Mouse (Mus musculus) cerebellum, postnatal 36 days (tissue): Measurements from ENCODE around the gene Heatr4.
"Not testable (repeated sequence)": the region's sequence is repeated elsewhere in the genome, so short reads cannot be mapped to it uniquely, and the experiment has no call there.

Experiments
- DNase-seq, 2 experiments: peaks; one replicate each; pipeline ENCODE4 v3.0.0; 2021 to 2022; ENCODE audit warnings: mixed read lengths in 2 of 2

Gene Heatr4

GRCm38 (mm10) chr12:83984752-83985151 is at the start of gene Heatr4:
TSS of gene Heatr4 (minus strand) at chr12:83984852.
- no peak for DNase-seq

GRCm38 (mm10) chr12:84034108-84034507 is 49.5 kb upstream of the Heatr4 start:
- no peak for DNase-seq

- not testable (repeated sequence) for DNase-seq
Measured at GRCm38 (mm10) chr12:84033302-84033701, 48.6 kb upstream of the Heatr4 start.

GRCm38 (mm10) chr12:84032854-84033253 is 48.2 kb upstream of the Heatr4 start:
- DNase-seq = no peak

- DNase-seq = peak; percentile 75 to 85
Measured at GRCm38 (mm10) chr12:84030659-84031332, 46.1 kb upstream of the Heatr4 start.

- DNase-seq = not testable (repeated sequence)
Measured at GRCm38 (mm10) chr12:84029043-84029442, 44.4 kb upstream of the Heatr4 start.

- not testable (repeated sequence) for DNase-seq
Measured at GRCm38 (mm10) chr12:84028328-84028727, 43.7 kb upstream of the Heatr4 start.

- no peak for DNase-seq
Measured at GRCm38 (mm10) chr12:84025888-84026287, 41.2 kb upstream of the Heatr4 start.

GRCm38 (mm10) chr12:84023052-84023745 is 38.5 kb upstream of the Heatr4 start:
- no peak for DNase-seq

GRCm38 (mm10) chr12:84022266-84022665 is 37.6 kb upstream of the Heatr4 start:
- not testable (repeated sequence) for DNase-seq

GRCm38 (mm10) chr12:84020528-84020927 is 35.9 kb upstream of the Heatr4 start:
- not testable (repeated sequence) for DNase-seq

- no peak for DNase-seq
Measured at GRCm38 (mm10) chr12:84013701-84014100, 29.0 kb upstream of the Heatr4 start.

- DNase-seq = no peak
Measured at GRCm38 (mm10) chr12:84013130-84013529, 28.5 kb upstream of the Heatr4 start.

GRCm38 (mm10) chr12:84011251-84012040 is 26.8 kb upstream of the Heatr4 start:
- DNase-seq = peak; percentile 71 to 77

GRCm38 (mm10) chr12:84010201-84010600 is 25.5 kb upstream of the Heatr4 start:
- DNase-seq = no peak

GRCm38 (mm10) chr12:84009171-84009965 is 24.7 kb upstream of the Heatr4 start, which contains the start of gene Acot1:
TSS of gene Acot1 (plus strand) at chr12:84009490.
- DNase-seq = peak; percentile 25 to 52

GRCm38 (mm10) chr12:84008729-84009128 is 24.1 kb upstream of the Heatr4 start:
- DNase-seq = no peak

- no peak for DNase-seq
Measured at GRCm38 (mm10) chr12:84008251-84008650, 23.6 kb upstream of the Heatr4 start.

GRCm38 (mm10) chr12:84003866-84004265 is 19.2 kb upstream of the Heatr4 start:
- no peak for DNase-seq

- DNase-seq = no peak
Measured at GRCm38 (mm10) chr12:84000418-84000817, 15.8 kb upstream of the Heatr4 start.

GRCm38 (mm10) chr12:83999237-83999636 is 14.6 kb upstream of the Heatr4 start:
- not testable (repeated sequence) for DNase-seq

- DNase-seq = no peak
Measured at GRCm38 (mm10) chr12:83998341-83999107, 13.9 kb upstream of the Heatr4 start.
